In the genomic region with DNA sequence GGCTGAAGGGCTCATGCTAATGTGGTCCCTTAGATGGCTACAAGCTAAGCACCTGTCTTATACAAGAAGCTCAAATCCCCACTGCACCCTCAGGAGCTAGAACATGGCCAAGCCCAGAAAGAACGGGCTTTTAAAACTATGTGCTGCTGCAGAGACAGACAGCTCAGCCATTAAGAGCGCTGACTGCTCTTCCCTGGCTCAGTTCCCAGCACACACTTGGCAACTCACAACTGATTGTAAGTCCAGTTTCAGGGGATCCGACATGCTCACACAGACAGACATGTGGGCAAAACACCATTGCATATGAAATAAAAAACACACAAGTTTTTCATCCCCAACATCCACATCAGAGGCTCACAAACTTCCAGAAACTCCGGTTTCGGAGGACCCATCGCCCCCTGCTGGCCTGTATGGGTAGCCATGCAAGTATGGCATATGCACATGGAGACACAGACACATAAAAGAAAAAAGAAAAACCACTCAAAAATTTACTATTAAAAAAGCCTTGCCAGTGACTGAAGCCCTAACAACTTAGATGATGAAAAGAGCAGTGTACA, we compare ENCODE assay signal across 12 mouse cellular contexts.
DNase-seq lines count a peak whose midpoint lies in the region; ATAC-seq and TF ChIP-seq lines count a peak whose summit lies in the region.
"Had no signal": no experiment of that assay in that cellular context is flagged by ENCODE, and none has a peak within 500 bp of the region (broad histone marks: within the 10 kb centered on the region; RNA-seq: fewer than 3 reads in every experiment).

No protein-coding gene starts in this region.

- intact Hi-C loops in heart, adult 2 months (cut with DNase I), result no loop called here

- H3K27ac ChIP-seq in heart, adult 2 months, result no peak overlapping the region
- H3K27ac ChIP-seq: midbrain, embryonic 12.5 days had no signal

- no peak for ATAC-seq in G1E (ENCODE audit: extremely low read depth, insufficient number of reproducible peaks, low FRiP score, poor library complexity, severe bottlenecking)
- ATAC-seq in granulocyte monocyte progenitor cell, adult 5-6 weeks (replicated peaks; ENCODE audit: poor library complexity, severe bottlenecking), result no peak
- ATAC-seq: inflammation-experienced regulatory T-cells, adult 6 months had no signal

- no peaks in the 10 kb centered on the region for H3K9me3 ChIP-seq in G1E (replicated peaks)
- H3K9me3 ChIP-seq: midbrain, embryonic 12.5 days had no signal

- peaks cover 13% of the 10 kb centered on the region for H3K36me3 ChIP-seq in heart, adult 2 months (ENCODE audit: control insufficient read depth, insufficient read depth, low read length)
- H3K36me3 ChIP-seq in G1E (replicated peaks), result peaks cover 31% of the 10 kb centered on the region
- H3K36me3 ChIP-seq: midbrain, embryonic 12.5 days had no signal

- TF ChIP-seq EP300 in heart, adult 2 months (IDR thresholded peaks at IDR 0.05; ENCODE audit: insufficient read depth, low read depth, low read length), result no peak

- H3K4me3 ChIP-seq in heart, adult 2 months, result no peak overlapping the region
- no peak overlapping the region for H3K4me3 ChIP-seq in lung, adult 2 months (replicated peaks; ENCODE audit: extremely low read depth, low read depth, low read length)
- no peak overlapping the region for H3K4me3 ChIP-seq in G1E (ENCODE audit: low read depth, low read length)
- H3K4me3 ChIP-seq: erythroblast, embryonic 14.5 days; midbrain, embryonic 12.5 days had no signal

- DNase-seq in heart, adult 2 months, result no peak
- no peak for DNase-seq in heart, adult 18-20 months
- no peak for DNase-seq in lung, adult 2 months
- DNase-seq in lung, postnatal 25 days (ENCODE audit: low spot score), result no peak
- DNase-seq in G1E (ENCODE audit: low spot score), result no peak
- peak; percentile 57 for DNase-seq in lung, postnatal 10 days
- DNase-seq in MN1 (ENCODE audit: low spot score), result no peak
- DNase-seq: cerebellum, adult 8-10 months had no signal

- no peak for TF ChIP-seq POLR2A in heart, adult 2 months (IDR thresholded peaks at IDR 0.05; ENCODE audit: insufficient read depth, low read depth, low read length)
- no peak for TF ChIP-seq POLR2A in lung, adult 2 months (IDR thresholded peaks at IDR 0.05; ENCODE audit: borderline replicate concordance, extremely low read depth, low read depth, low read length)

- peaks cover 27% of the 10 kb centered on the region for H3K4me1 ChIP-seq in heart, adult 2 months (ENCODE audit: control insufficient read depth, insufficient read depth, low read length)
- H3K4me1 ChIP-seq in lung, adult 2 months (ENCODE audit: control insufficient read depth, insufficient read depth, low read length), result peaks cover 8% of the 10 kb centered on the region
- peaks cover 22% of the 10 kb centered on the region for H3K4me1 ChIP-seq in G1E (ENCODE audit: insufficient read depth, low read depth, low read length)

- TF ChIP-seq CTCF in heart, adult 2 months (IDR thresholded peaks at IDR 0.05), result peak; percentile 63
- peak; percentile 35 for TF ChIP-seq CTCF in lung, adult 2 months (IDR thresholded peaks at IDR 0.05; ENCODE audit: insufficient read depth, low read length)
- TF ChIP-seq CTCF in G1E (IDR thresholded peaks at IDR 0.05; ENCODE audit: low read depth, low read length), result peak; percentile 15; the same call in 1 of the 2 replicates

- no peaks in the 10 kb centered on the region for H3K79me2 ChIP-seq in heart, adult 2 months (replicated peaks; ENCODE audit: control insufficient read depth, insufficient read depth, low read length)

- no peaks in the 10 kb centered on the region for H3K27me3 ChIP-seq in heart, adult 2 months (ENCODE audit: control insufficient read depth, insufficient read depth, low read length)
- no peaks in the 10 kb centered on the region for H3K27me3 ChIP-seq in G1E (ENCODE audit: insufficient read depth, low read length)
- H3K27me3 ChIP-seq: midbrain, embryonic 12.5 days had no signal

- 73% methylated on average over 6 of the region's 6 CpGs for WGBS in heart, adult 2 months
- 83% methylated on average over 6 of the region's 6 CpGs for WGBS in lung, adult 2 months

- H3K9ac ChIP-seq in heart, adult 2 months (ENCODE audit: low read depth, low read length), result no peak overlapping the region
- H3K9ac ChIP-seq: midbrain, embryonic 12.5 days had no signal
